Mouse (Mus musculus): ENCODE data around the gene Mecr. TPM values are rescaled to one million over a fixed set of nuclear protein-coding genes. Genes with fewer than 3 reads are reported as not detected.

Mecr gene
- polyA plus RNA-seq, 1 experiment from 2014 or later = 38.3 TPM

- H3K4me3 ChIP-seq (replicated peaks; ENCODE audit: low read length) = no peak overlapping the region
- H3K27me3 ChIP-seq (replicated peaks; ENCODE audit: control insufficient read depth, insufficient read depth, low read length) = no peaks in the 10 kb centered on the region
- H3K4me1 ChIP-seq (replicated peaks; ENCODE audit: control insufficient read depth, insufficient read depth, low read length) = no peaks in the 10 kb centered on the region
- H3K9me3 ChIP-seq (ENCODE audit: control insufficient read depth, low read length) = no peaks in the 10 kb centered on the region
- peaks cover 47% of the 10 kb centered on the region for H3K36me3 ChIP-seq (ENCODE audit: control insufficient read depth, insufficient read depth)
- no peak overlapping the region for H3K4me2 ChIP-seq (ENCODE audit: low read length)
- ATAC-seq = no peak
- WGBS = 92% methylated on average over 12 of the region's 12 CpGs
- no peak overlapping the region for H3K27ac ChIP-seq (ENCODE audit: low read length)
- no peak overlapping the region for H3K9ac ChIP-seq (replicated peaks; ENCODE audit: low read depth, low read length)
These were observed 55.4 kb downstream of the Mecr start for GRCm38 (mm10) chr4:131898503-131899179.

- H3K27me3 ChIP-seq (replicated peaks; ENCODE audit: control insufficient read depth, insufficient read depth, low read length) = no peaks in the 10 kb centered on the region
- H3K4me2 ChIP-seq (ENCODE audit: low read length) = no peak overlapping the region
- no peak for ATAC-seq
- no peak overlapping the region for H3K27ac ChIP-seq (ENCODE audit: low read length)
- no peak overlapping the region for H3K9ac ChIP-seq (replicated peaks; ENCODE audit: low read depth, low read length)
- H3K36me3 ChIP-seq (ENCODE audit: control insufficient read depth, insufficient read depth) = peaks cover 43% of the 10 kb centered on the region
- H3K9me3 ChIP-seq (ENCODE audit: control insufficient read depth, low read length) = no peaks in the 10 kb centered on the region
- H3K4me1 ChIP-seq (replicated peaks; ENCODE audit: control insufficient read depth, insufficient read depth, low read length) = no peaks in the 10 kb centered on the region
- H3K4me3 ChIP-seq (replicated peaks; ENCODE audit: low read length) = no peak overlapping the region
- WGBS = 66% methylated on average over 6 of the region's 6 CpGs
These were observed 55.9 kb downstream of the Mecr start for GRCm38 (mm10) chr4:131899180-131899554.

- 90% methylated on average over 15 of the region's 15 CpGs for WGBS
- no peak overlapping the region for H3K4me2 ChIP-seq (ENCODE audit: low read length)
- H3K36me3 ChIP-seq (ENCODE audit: control insufficient read depth, insufficient read depth) = peaks cover 40% of the 10 kb centered on the region
- H3K9me3 ChIP-seq (ENCODE audit: control insufficient read depth, low read length) = no peaks in the 10 kb centered on the region
- H3K9ac ChIP-seq (replicated peaks; ENCODE audit: low read depth, low read length) = no peak overlapping the region
- no peak overlapping the region for H3K27ac ChIP-seq (ENCODE audit: low read length)
- H3K4me3 ChIP-seq (replicated peaks; ENCODE audit: low read length) = no peak overlapping the region
- H3K4me1 ChIP-seq (replicated peaks; ENCODE audit: control insufficient read depth, insufficient read depth, low read length) = no peaks in the 10 kb centered on the region
- ATAC-seq = no peak
- no peaks in the 10 kb centered on the region for H3K27me3 ChIP-seq (replicated peaks; ENCODE audit: control insufficient read depth, insufficient read depth, low read length)
These were observed 57.8 kb downstream of the Mecr start for GRCm38 (mm10) chr4:131901090-131901489.

GRCm38 (mm10) chr4:131904478-131904877 lies 61.2 kb downstream of the Mecr start:
- 0 out of 2 replicates have a peak, but pooled peaks have one; percentile 38 for ATAC-seq
- no peak overlapping the region for H3K27ac ChIP-seq (ENCODE audit: low read length)
- H3K4me1 ChIP-seq (replicated peaks; ENCODE audit: control insufficient read depth, insufficient read depth, low read length) = no peaks in the 10 kb centered on the region
- H3K36me3 ChIP-seq (ENCODE audit: control insufficient read depth, insufficient read depth) = peaks cover 27% of the 10 kb centered on the region
- H3K4me3 ChIP-seq (replicated peaks; ENCODE audit: low read length) = no peak overlapping the region
- H3K9me3 ChIP-seq (ENCODE audit: control insufficient read depth, low read length) = no peaks in the 10 kb centered on the region
- no peak overlapping the region for H3K4me2 ChIP-seq (ENCODE audit: low read length)
- 54% methylated on average over 8 of the region's 8 CpGs for WGBS
- no peaks in the 10 kb centered on the region for H3K27me3 ChIP-seq (replicated peaks; ENCODE audit: control insufficient read depth, insufficient read depth, low read length)
- no peak overlapping the region for H3K9ac ChIP-seq (replicated peaks; ENCODE audit: low read depth, low read length)

- 63% methylated on average over 6 of the region's 6 CpGs for WGBS
- no peak for ATAC-seq
- peaks cover 5% of the 10 kb centered on the region; the same call in 1 of the 2 replicates for H3K4me1 ChIP-seq (replicated peaks; ENCODE audit: control insufficient read depth, insufficient read depth, low read length)
These were observed 63.2 kb downstream of the Mecr start for GRCm38 (mm10) chr4:131906423-131906822.

GRCm38 (mm10) chr4:131907912-131908311 lies 64.6 kb downstream of the Mecr start:
- no peaks in the 10 kb centered on the region for H3K9me3 ChIP-seq (ENCODE audit: control insufficient read depth, low read length)
- no peak overlapping the region for H3K9ac ChIP-seq (replicated peaks; ENCODE audit: low read depth, low read length)
- H3K27ac ChIP-seq (ENCODE audit: low read length) = no peak overlapping the region
- no peak for ATAC-seq
- H3K4me1 ChIP-seq (replicated peaks; ENCODE audit: control insufficient read depth, insufficient read depth, low read length) = peaks cover 5% of the 10 kb centered on the region; the same call in 1 of the 2 replicates
- peaks cover 10% of the 10 kb centered on the region for H3K27me3 ChIP-seq (replicated peaks; ENCODE audit: control insufficient read depth, insufficient read depth, low read length)
- H3K36me3 ChIP-seq (ENCODE audit: control insufficient read depth, insufficient read depth) = no peaks in the 10 kb centered on the region
- H3K4me2 ChIP-seq (ENCODE audit: low read length) = no peak overlapping the region
- no peak overlapping the region for H3K4me3 ChIP-seq (replicated peaks; ENCODE audit: low read length)
- 94% methylated on average over 3 of the region's 3 CpGs for WGBS

More at GRCm38 (mm10) chr4:131906423-131906822, 63.2 kb downstream of the Mecr start:
- Histone ChIP-seq H3K4me2 (ENCODE audit: low read length) (no peak overlapping the region), H3K9ac (replicated peaks; ENCODE audit: low read depth, low read length) (no peak overlapping the region), H3K4me3 (replicated peaks; ENCODE audit: low read length) (no peak overlapping the region), H3K9me3 (ENCODE audit: control insufficient read depth, low read length) (no peaks in the 10 kb centered on the region), H3K36me3 (ENCODE audit: control insufficient read depth, insufficient read depth) (peaks cover 10% of the 10 kb centered on the region), H3K27me3 (replicated peaks; ENCODE audit: control insufficient read depth, insufficient read depth, low read length) (no peaks in the 10 kb centered on the region), H3K27ac (ENCODE audit: low read length) (no peak overlapping the region)

- Histone ChIP-seq H3K27ac (ENCODE audit: low read length) (no peak overlapping the region), H3K9me3 (ENCODE audit: control insufficient read depth, low read length) (no peaks in the 10 kb centered on the region), H3K9ac (replicated peaks; ENCODE audit: low read depth, low read length) (no peak overlapping the region), H3K36me3 (ENCODE audit: control insufficient read depth, insufficient read depth) (no peaks in the 10 kb centered on the region), H3K4me1 (replicated peaks; ENCODE audit: control insufficient read depth, insufficient read depth, low read length) (peaks cover 12% of the 10 kb centered on the region), H3K4me2 (ENCODE audit: low read length) (no peak overlapping the region), H3K27me3 (replicated peaks; ENCODE audit: control insufficient read depth, insufficient read depth, low read length) (peaks cover 29% of the 10 kb centered on the region), H3K4me3 (replicated peaks; ENCODE audit: low read length) (no peak overlapping the region)
- WGBS = 23% methylated on average over 21 of the region's 21 CpGs
- ATAC-seq = no peak
These were observed 67.1 kb downstream of the Mecr start for GRCm38 (mm10) chr4:131910237-131910994.

GRCm38 (mm10) chr4:131911521-131911920 lies 68.3 kb downstream of the Mecr start:
- no peaks in the 10 kb centered on the region for H3K36me3 ChIP-seq (ENCODE audit: control insufficient read depth, insufficient read depth)
- 62% methylated on average over 3 of the region's 5 CpGs for WGBS

GRCm38 (mm10) chr4:131913526-131913925 lies 70.3 kb downstream of the Mecr start:
- H3K4me2 ChIP-seq (ENCODE audit: low read length) = no peak overlapping the region
- peaks cover 56% of the 10 kb centered on the region for H3K27me3 ChIP-seq (replicated peaks; ENCODE audit: control insufficient read depth, insufficient read depth, low read length)
- WGBS = 59% methylated on average over 10 of the region's 10 CpGs
- no peak overlapping the region for H3K27ac ChIP-seq (ENCODE audit: low read length)
- no peaks in the 10 kb centered on the region for H3K36me3 ChIP-seq (ENCODE audit: control insufficient read depth, insufficient read depth)
- no peak overlapping the region for H3K4me3 ChIP-seq (replicated peaks; ENCODE audit: low read length)
- no peak for ATAC-seq
- no peak overlapping the region for H3K9ac ChIP-seq (replicated peaks; ENCODE audit: low read depth, low read length)
- H3K9me3 ChIP-seq (ENCODE audit: control insufficient read depth, low read length) = no peaks in the 10 kb centered on the region
- peaks cover 16% of the 10 kb centered on the region for H3K4me1 ChIP-seq (replicated peaks; ENCODE audit: control insufficient read depth, insufficient read depth, low read length)

More at GRCm38 (mm10) chr4:131911521-131911920, 68.3 kb downstream of the Mecr start:
- Histone ChIP-seq H3K27me3 (replicated peaks; ENCODE audit: control insufficient read depth, insufficient read depth, low read length) (peaks cover 39% of the 10 kb centered on the region), H3K4me3 (replicated peaks; ENCODE audit: low read length) (no peak overlapping the region), H3K9me3 (ENCODE audit: control insufficient read depth, low read length) (no peaks in the 10 kb centered on the region), H3K9ac (replicated peaks; ENCODE audit: low read depth, low read length) (no peak overlapping the region), H3K4me1 (replicated peaks; ENCODE audit: control insufficient read depth, insufficient read depth, low read length) (peaks cover 16% of the 10 kb centered on the region), H3K4me2 (ENCODE audit: low read length) (no peak overlapping the region), H3K27ac (ENCODE audit: low read length) (no peak overlapping the region)
- no peak for ATAC-seq
